Mouse (Mus musculus): ENCODE data around the gene Erich6.
"Not testable (repeated sequence)": the region's sequence is repeated elsewhere in the genome, so short reads cannot be mapped to it uniquely, and the experiment has no call there.

Erich6 gene

GRCm38 (mm10) chr3:58646180-58646579 lies 9.2 kb upstream of the Erich6 start:
- no peak for DNase-seq

GRCm38 (mm10) chr3:58631693-58632092 lies 5.3 kb downstream of the Erich6 start:
- DNase-seq = no peak

- no peak for DNase-seq
Observed at GRCm38 (mm10) chr3:58624981-58625380, 12.0 kb downstream of the Erich6 start.

- DNase-seq = no peak
Observed at GRCm38 (mm10) chr3:58622665-58623394, 14.2 kb downstream of the Erich6 start.

- no peak for DNase-seq
Observed at GRCm38 (mm10) chr3:58621066-58621465, 15.9 kb downstream of the Erich6 start.

GRCm38 (mm10) chr3:58609985-58610384 lies 27.0 kb downstream of the Erich6 start:
- DNase-seq = no peak

GRCm38 (mm10) chr3:58608506-58608905 lies 28.5 kb downstream of the Erich6 start:
- no peak for DNase-seq

GRCm38 (mm10) chr3:58593623-58594022 lies 43.4 kb downstream of the Erich6 start:
- DNase-seq = no peak

GRCm38 (mm10) chr3:58592666-58593065 lies 44.3 kb downstream of the Erich6 start:
- not testable (repeated sequence) for DNase-seq

GRCm38 (mm10) chr3:58590544-58590943 lies 46.5 kb downstream of the Erich6 start:
- DNase-seq = not testable (repeated sequence)

- DNase-seq = peak in 1 of 2 experiments; percentile 9
Observed at GRCm38 (mm10) chr3:58582788-58583426, 54.1 kb downstream of the Erich6 start.

GRCm38 (mm10) chr3:58582297-58582696 lies 54.7 kb downstream of the Erich6 start:
- no peak for DNase-seq

GRCm38 (mm10) chr3:58581530-58581929 lies 55.5 kb downstream of the Erich6 start:
- no peak for DNase-seq

- DNase-seq = no peak
Observed at GRCm38 (mm10) chr3:58577506-58578050, 59.4 kb downstream of the Erich6 start.

- DNase-seq = peak; percentile 40 to 44
Observed at GRCm38 (mm10) chr3:58577067-58577503, 59.9 kb downstream of the Erich6 start.

- peak; percentile 95 to 96 for DNase-seq
Observed at GRCm38 (mm10) chr3:58576137-58577066, 60.6 kb downstream of the Erich6 start, which contains the start of gene Selenot. Selenot (plus strand) TSS chr3:58576636.

GRCm38 (mm10) chr3:58570821-58571220 lies 66.2 kb downstream of the Erich6 start:
- DNase-seq = no peak

Measured in lung, adult 18-20 months (tissue).